Mouse (Mus musculus): ENCODE data around the gene Anapc11. TPM values are rescaled to one million over a fixed set of nuclear protein-coding genes. Genes with fewer than 3 reads are reported as not detected.

Gene Anapc11
- total and polyA plus RNA-seq, 2 experiments from 2014 or later: 43.4 to 163 TPM

GRCm38 (mm10) chr11:120578694-120579243 is 19.5 kb upstream of the Anapc11 start:
- Histone ChIP-seq H3K4me2 (ENCODE audit: low read depth, low read length) (no peak overlapping the region), H3K36me3 (replicated peaks; ENCODE audit: control insufficient read depth, insufficient read depth, low read length) (peaks cover 28% of the 10 kb centered on the region)
- WGBS: 69% methylated on average over 8 of the region's 11 CpGs

DNA sequence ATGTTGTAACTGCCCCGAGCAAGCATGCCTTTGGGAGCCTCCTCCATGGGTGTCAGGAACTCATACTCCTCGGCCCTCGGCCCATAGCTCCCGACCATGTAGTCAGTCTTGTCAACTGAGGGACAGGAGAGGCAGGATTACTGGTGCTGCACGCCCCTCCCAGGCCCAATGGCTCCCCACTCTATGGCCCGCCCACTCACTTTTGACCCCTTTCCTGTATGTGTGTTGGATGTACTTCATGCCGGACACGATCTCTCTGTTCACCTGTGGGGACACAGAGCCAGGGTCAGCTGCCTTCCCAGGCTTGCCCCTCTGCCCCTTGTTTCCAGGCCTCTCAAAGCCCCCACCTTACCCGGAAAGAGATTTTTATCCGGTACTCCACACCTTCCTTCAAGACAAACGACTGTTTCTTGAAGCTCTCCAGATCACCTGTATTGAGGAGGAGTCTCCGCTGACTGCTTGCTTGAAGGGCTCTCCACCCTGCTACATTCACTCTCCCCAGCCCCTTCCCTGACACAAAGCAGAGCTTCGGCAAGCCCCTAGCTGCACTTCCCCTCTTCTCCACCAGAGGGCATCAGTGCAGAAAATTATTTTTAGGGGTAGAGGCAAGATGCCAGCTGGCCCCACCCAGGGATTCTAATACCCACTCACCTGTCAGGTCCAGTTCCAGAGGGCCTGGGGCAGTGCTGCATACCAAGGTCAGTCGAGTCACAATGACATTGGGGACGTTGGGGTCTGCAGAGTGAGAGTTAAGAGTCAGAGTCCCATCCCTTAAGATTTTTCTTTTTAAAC is 18.7 kb upstream of the Anapc11 start:
- TF ChIP-seq CTCF (IDR thresholded peaks at IDR 0.05; ENCODE audit: low read depth) (peak; percentile 83), EP300 (IDR thresholded peaks at IDR 0.05; ENCODE audit: low read depth) (no peak)
- ATAC-seq (ENCODE audit: insufficient read depth, low read depth) (no peak), DNase-seq (ENCODE audit: low spot score) (no peak)
- peak overlapping the region; percentile 90 for H3K4me2 ChIP-seq (ENCODE audit: low read depth, low read length)
- 0 out of 2 replicates have a peak overlapping the region, but pooled peaks have one; percentile 91 for H3K27ac ChIP-seq (ENCODE audit: low read depth)
- H3K4me3 ChIP-seq (ENCODE audit: low read depth, low read length): peak overlapping the region; percentile 69
- peaks cover 31% of the 10 kb centered on the region for H3K36me3 ChIP-seq (replicated peaks; ENCODE audit: control insufficient read depth, insufficient read depth, low read length)
- no peaks in the 10 kb centered on the region for H3K27me3 ChIP-seq (ENCODE audit: control insufficient read depth, insufficient read depth, low read length)
- H3K4me1 ChIP-seq (ENCODE audit: control insufficient read depth, insufficient read depth): peaks cover 27% of the 10 kb centered on the region
- H3K9me3 ChIP-seq (replicated peaks; ENCODE audit: control insufficient read depth, low read length): no peaks in the 10 kb centered on the region
- WGBS: 38% methylated on average over 15 of the region's 15 CpGs
- H3K9ac ChIP-seq (replicated peaks; ENCODE audit: low read depth, low read length): no peak overlapping the region

More at GRCm38 (mm10) chr11:120578694-120579243, 19.5 kb upstream of the Anapc11 start:
- Histone ChIP-seq H3K9ac (replicated peaks; ENCODE audit: low read depth, low read length) (no peak overlapping the region), H3K27ac (ENCODE audit: low read depth) (no peak overlapping the region), H3K4me3 (ENCODE audit: low read depth, low read length) (no peak overlapping the region), H3K27me3 (ENCODE audit: control insufficient read depth, insufficient read depth, low read length) (no peaks in the 10 kb centered on the region), H3K4me1 (ENCODE audit: control insufficient read depth, insufficient read depth) (peaks cover 34% of the 10 kb centered on the region), H3K9me3 (replicated peaks; ENCODE audit: control insufficient read depth, low read length) (no peaks in the 10 kb centered on the region)
- no peak for ATAC-seq (ENCODE audit: insufficient read depth, low read depth)
- no peak for TF ChIP-seq CTCF (IDR thresholded peaks at IDR 0.05; ENCODE audit: low read depth)
- TF ChIP-seq EP300 (IDR thresholded peaks at IDR 0.05; ENCODE audit: low read depth): no peak
- no peak for DNase-seq (ENCODE audit: low spot score)

- TF ChIP-seq CTCF (IDR thresholded peaks at IDR 0.05; ENCODE audit: low read depth) (no peak), EP300 (IDR thresholded peaks at IDR 0.05; ENCODE audit: low read depth) (no peak)
- peak overlapping the region; percentile 69 for H3K4me3 ChIP-seq (ENCODE audit: low read depth, low read length)
- H3K36me3 ChIP-seq (replicated peaks; ENCODE audit: control insufficient read depth, insufficient read depth, low read length): peaks cover 34% of the 10 kb centered on the region
- H3K27me3 ChIP-seq (ENCODE audit: control insufficient read depth, insufficient read depth, low read length): no peaks in the 10 kb centered on the region
- peak overlapping the region; percentile 88 for H3K9ac ChIP-seq (replicated peaks; ENCODE audit: low read depth, low read length)
- ATAC-seq (ENCODE audit: insufficient read depth, low read depth) (no peak), DNase-seq (ENCODE audit: low spot score) (no peak)
- 41% methylated on average over 7 of the region's 7 CpGs for whole genome bisulfite sequencing
- H3K4me2 ChIP-seq (ENCODE audit: low read depth, low read length): peak overlapping the region; percentile 90
- H3K27ac ChIP-seq (ENCODE audit: low read depth): peak overlapping the region; percentile 91
- H3K9me3 ChIP-seq (replicated peaks; ENCODE audit: control insufficient read depth, low read length): no peaks in the 10 kb centered on the region
- peaks cover 22% of the 10 kb centered on the region for H3K4me1 ChIP-seq (ENCODE audit: control insufficient read depth, insufficient read depth)
Measured at GRCm38 (mm10) chr11:120580190-120580589, 18.0 kb upstream of the Anapc11 start.

DNA sequence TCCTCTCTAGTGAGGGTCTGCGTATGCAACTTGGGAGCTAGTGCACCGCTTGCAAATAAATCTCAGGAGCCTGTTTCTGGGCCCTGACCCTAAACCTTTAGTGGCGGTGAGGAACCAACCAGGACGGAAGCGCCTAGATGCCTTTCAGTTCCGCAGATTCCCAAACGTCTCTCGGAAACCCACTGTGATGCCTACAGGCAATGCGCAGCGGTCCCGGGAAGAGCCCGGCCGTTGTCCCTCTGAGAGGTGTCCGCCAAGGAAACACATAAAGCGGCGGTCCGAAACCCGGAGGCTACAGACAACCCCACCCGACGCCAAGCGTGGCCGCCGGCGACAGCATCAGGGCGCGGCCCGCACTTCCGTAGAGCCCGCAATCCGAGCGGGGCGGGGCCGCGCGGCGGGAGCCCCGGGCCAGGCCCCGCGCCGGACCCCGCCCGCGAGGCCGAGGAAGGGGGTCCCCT is 17.3 kb upstream of the Anapc11 start:
- under 1% methylated on average over 27 of the region's 44 CpGs for WGBS
- Histone ChIP-seq H3K27me3 (ENCODE audit: control insufficient read depth, insufficient read depth, low read length) (no peaks in the 10 kb centered on the region), H3K9me3 (replicated peaks; ENCODE audit: control insufficient read depth, low read length) (no peaks in the 10 kb centered on the region), H3K9ac (replicated peaks; ENCODE audit: low read depth, low read length) (peak overlapping the region; percentile 88), H3K36me3 (replicated peaks; ENCODE audit: control insufficient read depth, insufficient read depth, low read length) (peaks cover 41% of the 10 kb centered on the region), H3K4me3 (ENCODE audit: low read depth, low read length) (peak overlapping the region; percentile 69), H3K4me1 (ENCODE audit: control insufficient read depth, insufficient read depth) (peaks cover 22% of the 10 kb centered on the region), H3K27ac (ENCODE audit: low read depth) (peak overlapping the region; percentile 91), H3K4me2 (ENCODE audit: low read depth, low read length) (peak overlapping the region; percentile 90)
- ATAC-seq (ENCODE audit: insufficient read depth, low read depth): peak; percentile 61
- TF ChIP-seq EP300 (IDR thresholded peaks at IDR 0.05; ENCODE audit: low read depth) (no peak), CTCF (IDR thresholded peaks at IDR 0.05; ENCODE audit: low read depth) (no peak)
- no peak for DNase-seq (ENCODE audit: low spot score)

DNA sequence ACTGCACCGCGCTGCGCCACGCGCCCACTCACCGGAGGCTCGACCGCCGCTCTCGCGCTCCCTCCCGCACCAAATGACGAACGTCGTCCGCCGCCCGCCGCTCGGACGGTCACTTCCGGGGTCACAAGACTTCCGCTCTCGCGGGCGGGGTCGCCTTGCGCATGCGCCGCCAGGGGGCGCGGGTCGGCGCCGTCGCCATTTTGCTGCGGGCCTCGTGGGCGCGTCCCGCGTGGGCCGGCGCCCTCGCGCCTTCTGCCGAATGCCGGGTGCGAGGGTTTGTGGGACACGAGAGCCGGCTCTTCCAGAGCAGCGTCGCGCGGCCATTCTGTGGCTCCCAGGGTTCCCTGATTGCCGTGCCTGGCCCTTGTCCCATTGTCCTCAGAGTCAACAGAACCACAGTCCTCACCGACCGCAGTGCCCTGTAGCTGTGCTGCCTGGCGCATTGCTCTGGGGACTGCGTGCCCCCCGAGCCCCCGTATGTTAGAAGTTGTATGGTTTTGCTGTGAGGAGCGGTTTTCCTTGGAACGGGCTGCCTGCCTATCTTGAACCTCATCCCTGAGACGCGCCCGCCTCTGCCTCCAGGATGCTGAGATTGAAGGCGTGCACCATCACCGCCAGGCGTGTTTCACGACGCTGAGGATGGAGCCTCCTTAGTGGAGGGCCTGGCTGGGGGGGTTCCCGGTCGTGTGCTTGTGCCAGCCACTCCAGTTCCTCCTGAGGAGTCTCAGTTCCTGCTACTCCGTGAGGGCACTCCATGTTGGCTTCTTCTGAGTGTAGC is 16.5 kb upstream of the Anapc11 start, which contains the start of gene Arhgdia:
Arhgdia (minus strand) TSS at position 135 of the 778 bp plus-strand sequence.
- H3K27ac ChIP-seq (ENCODE audit: low read depth): peak within 1 kb of the TSS; percentile 91
- H3K36me3 ChIP-seq (replicated peaks; ENCODE audit: control insufficient read depth, insufficient read depth, low read length): peaks cover 47% of the 10 kb centered on the region
- DNase-seq (ENCODE audit: low spot score) (peak; percentile 79), ATAC-seq (ENCODE audit: insufficient read depth, low read depth) (peak; percentile 77)
- H3K9me3 ChIP-seq (replicated peaks; ENCODE audit: control insufficient read depth, low read length): no peaks in the 10 kb centered on the region
- H3K9ac ChIP-seq (replicated peaks; ENCODE audit: low read depth, low read length): peak within 1 kb of the TSS; percentile 88
- no peaks in the 10 kb centered on the region for H3K27me3 ChIP-seq (ENCODE audit: control insufficient read depth, insufficient read depth, low read length)
- peak within 1 kb of the TSS; percentile 69 for H3K4me3 ChIP-seq (ENCODE audit: low read depth, low read length)
- WGBS: 5% methylated on average over 67 of the region's 75 CpGs
- TF ChIP-seq CTCF (IDR thresholded peaks at IDR 0.05; ENCODE audit: low read depth) (peak; percentile 38), EP300 (IDR thresholded peaks at IDR 0.05; ENCODE audit: low read depth) (no peak)
- H3K4me1 ChIP-seq (ENCODE audit: control insufficient read depth, insufficient read depth): peaks cover 22% of the 10 kb centered on the region
- H3K4me2 ChIP-seq (ENCODE audit: low read depth, low read length): peak within 1 kb of the TSS; percentile 90
